Mouse (Mus musculus) frontal cortex, adult 2 months (tissue): ENCODE measurements around the gene Wars2. TPM values are rescaled to one million over a fixed set of nuclear protein-coding genes. Genes with fewer than 3 reads are reported as not detected.

Experiments
- DNase-seq, 2 experiments: peaks; one replicate each; pipeline ENCODE4 v3.0.0; 2022; ENCODE audit warnings: low spot score in 1 of 2; ENCODE audit errors: extremely low spot score in 1 of 2
- polyA plus RNA-seq: library from polyadenylated mRNA; depleted of rRNA; stranded (reverse); fragments of >200 nt; gene quantifications from 2 replicates; pipeline ENCODE4 v1.2.3, GENCODE M21; 2012

Gene Wars2
- polyA plus RNA-seq, 1 experiment, result 5.2 TPM

GRCm38 (mm10) chr3:99184373-99184772 lies 43.5 kb downstream of the Wars2 start:
- DNase-seq, result no peak

- no peak for DNase-seq
Observed at GRCm38 (mm10) chr3:99188097-99188496, 47.2 kb downstream of the Wars2 start.

GRCm38 (mm10) chr3:99193576-99193975 lies 52.7 kb downstream of the Wars2 start:
- no peak for DNase-seq

- no peak for DNase-seq
Observed at GRCm38 (mm10) chr3:99203331-99203730, 62.5 kb downstream of the Wars2 start.

GRCm38 (mm10) chr3:99208416-99208815 lies 67.5 kb downstream of the Wars2 start:
- no peak for DNase-seq

- DNase-seq, result no peak
Observed at GRCm38 (mm10) chr3:99211105-99211698, 70.3 kb downstream of the Wars2 start.

GRCm38 (mm10) chr3:99227807-99228206 lies 86.9 kb downstream of the Wars2 start:
- DNase-seq, result no peak

GRCm38 (mm10) chr3:99233393-99234318 lies 92.8 kb downstream of the Wars2 start:
- peak in 1 of 2 experiments; percentile 71 for DNase-seq

GRCm38 (mm10) chr3:99234319-99234869 lies 93.5 kb downstream of the Wars2 start:
- no peak for DNase-seq

GRCm38 (mm10) chr3:99235116-99235803 lies 94.4 kb downstream of the Wars2 start:
- no peak for DNase-seq

- DNase-seq, result no peak
Observed at GRCm38 (mm10) chr3:99235804-99236755, 95.2 kb downstream of the Wars2 start.

- DNase-seq, result no peak
Observed at GRCm38 (mm10) chr3:99238691-99239090, 97.8 kb downstream of the Wars2 start.

GRCm38 (mm10) chr3:99239301-99240045 lies 98.6 kb downstream of the Wars2 start:
- no peak for DNase-seq

- no peak for DNase-seq
Observed at GRCm38 (mm10) chr3:99240213-99240720, 99.4 kb downstream of the Wars2 start, which contains the start of gene Tbx15. TSS of gene Tbx15 (plus strand) at chr3:99240381.

- DNase-seq, result no peak
Observed at GRCm38 (mm10) chr3:99240811-99241738, 100.2 kb downstream of the Wars2 start.

GRCm38 (mm10) chr3:99242481-99242880 lies 101.6 kb downstream of the Wars2 start:
- no peak for DNase-seq

- no peak for DNase-seq
Observed at GRCm38 (mm10) chr3:99245341-99245740, 104.5 kb downstream of the Wars2 start.

GRCm38 (mm10) chr3:99246629-99247028 lies 105.8 kb downstream of the Wars2 start:
- no peak for DNase-seq
